Mouse (Mus musculus): ENCODE results near the gene Tmem43.

The Tmem43 gene

GRCm38 (mm10) chr6:91536047-91536765 lies 62.7 kb downstream of the Tmem43 start:
- DNase-seq, result no peak

Measured in cerebellum, adult 9-11 months (tissue).